Mouse (Mus musculus) mouse trophoblast stem cell (cell line): ENCODE measurements around the gene Abt1.

Experiments
- in situ Hi-C, 2 experiments: fragments of 300-500 bp; cut with MseI, MboI; formaldehyde crosslinking; loops; 2 replicates in 1 of 2; 3 replicates in 1 of 2; pipeline ENCODE4 v1.15.1; 2025

The Abt1 gene

GRCm38 (mm10) chr13:23372433-23372832 is 51.2 kb downstream of the Abt1 start:
- in situ Hi-C loops, result no loop called here

DNA sequence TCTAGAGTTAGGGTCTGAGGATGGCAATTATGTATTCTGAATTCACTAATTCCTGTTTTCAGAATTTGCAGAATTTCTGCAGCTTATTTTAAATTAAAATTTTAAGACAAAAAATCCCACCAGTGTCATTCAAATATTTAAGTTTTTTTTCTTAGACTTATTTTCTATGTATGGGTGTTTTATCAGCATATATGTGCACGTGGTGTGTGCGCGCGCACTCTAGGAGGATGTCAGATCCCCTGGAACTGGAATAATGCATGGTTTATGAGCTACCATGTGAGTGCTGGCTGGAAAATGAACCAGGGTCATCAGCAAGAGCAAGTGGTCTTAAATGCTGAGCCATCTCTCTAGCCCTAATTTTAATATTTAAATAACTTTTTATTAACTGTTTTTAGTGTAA is 53.6 kb downstream of the Abt1 start:
- in situ Hi-C loops, result no loop called here

DNA sequence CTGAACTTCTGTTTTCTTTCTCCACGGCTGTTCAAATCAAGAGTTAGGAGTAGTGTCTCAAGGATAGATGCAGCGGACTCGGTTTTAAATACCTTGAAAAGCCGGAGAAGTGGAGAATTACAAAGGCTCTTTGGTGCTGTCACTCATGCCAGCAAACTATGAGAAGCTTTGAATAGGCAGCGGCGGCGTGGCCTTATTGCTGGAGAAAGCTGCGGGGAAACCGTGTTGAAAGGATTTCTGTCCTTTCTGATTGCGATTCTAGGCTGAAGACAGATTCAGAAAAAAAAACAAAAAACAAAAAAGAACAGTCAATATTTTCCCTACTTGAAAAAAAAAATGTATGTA is 54.3 kb downstream of the Abt1 start:
- in situ Hi-C loops, result no loop called here

- in situ Hi-C loops, result no loop called here
Measured at GRCm38 (mm10) chr13:23368583-23369420, 54.9 kb downstream of the Abt1 start, which contains the start of gene Zfp322a. Zfp322a (minus strand) TSS chr13:23369208.
